Mouse (Mus musculus) embryonic facial prominence, embryonic 14.5 days (tissue): Measurements from ENCODE around the gene Themis. TPM values are rescaled to one million over a fixed set of nuclear protein-coding genes. Genes with fewer than 3 reads are reported as not detected.

ENCODE experiments used
- ATAC-seq: fragments of 200-750 bp; cut with Nextera tagmentation; 2 replicates; pipeline ENCODE4 v1.8.0; 2017; ENCODE audit warnings: low read depth, moderate number of reproducible peaks, moderate TSS enrichment
- DNase-seq: peaks from one replicate; pipeline ENCODE4 v3.0.0-alpha.2; 2015; ENCODE audit warnings: low spot score
- H3K27ac ChIP-seq: fragments of 300-500 bp; sonication (generic); replicated peaks from 2 replicates; pipeline ENCODE4 v1.5.1; 2014; ENCODE audit warnings: low read depth, mild to moderate bottlenecking, low read length, moderate library complexity
- H3K27me3 ChIP-seq: fragments of 300-500 bp; sonication (generic); replicated peaks from 2 replicates; pipeline ENCODE4 v1.6.1; 2014; ENCODE audit warnings: low read length; ENCODE audit not compliant: control insufficient read depth, insufficient read depth
- H3K36me3 ChIP-seq: fragments of 300-500 bp; sonication (generic); 2 replicates; pipeline ENCODE4 v1.6.1; 2014; ENCODE audit warnings: low read length, mixed read lengths; ENCODE audit not compliant: control insufficient read depth, insufficient read depth
- H3K4me1 ChIP-seq: fragments of 300-500 bp; sonication (generic); 2 replicates; pipeline ENCODE4 v1.6.1; 2014; ENCODE audit warnings: antibody characterized with exemption, low read length; ENCODE audit not compliant: control insufficient read depth, insufficient read depth
- H3K4me2 ChIP-seq: fragments of 300-500 bp; sonication (generic); 2 replicates; pipeline ENCODE4 v1.6.1; 2014; ENCODE audit warnings: low read depth, mild to moderate bottlenecking, low read length, moderate library complexity, mixed read lengths
- H3K4me3 ChIP-seq: fragments of 300-500 bp; sonication (generic); 2 replicates; pipeline ENCODE4 v1.5.1; 2014; ENCODE audit warnings: low read depth, mild to moderate bottlenecking, low read length
- H3K9ac ChIP-seq: fragments of 300-500 bp; sonication (generic); 2 replicates; pipeline ENCODE4 v1.6.1; 2014; ENCODE audit warnings: low read depth, mild to moderate bottlenecking, low read length, moderate library complexity, mixed read lengths
- H3K9me3 ChIP-seq: fragments of 300-500 bp; sonication (generic); 2 replicates; pipeline ENCODE4 v1.6.1; 2016; ENCODE audit warnings: low read length; ENCODE audit not compliant: control insufficient read depth
- WGBS: fragments of 180-500 bp; shearing (Covaris S2); extraction: QIAGEN DNeasy Blood & Tissue Kit; methylation state at CpG from one replicate; pipeline ENCODE4 v1.1.7; 2014; 5-methylcytosine and 5-hydroxymethylcytosine counted together
- polyA plus RNA-seq: library from polyadenylated mRNA; unstranded; fragments of >200 nt; fragmentation: Nextera tagmentation; extraction: Ambion mirVana; gene quantifications from 2 replicates; pipeline ENCODE4 v1.2.1, GENCODE M21; 2014

Themis gene
- polyA plus RNA-seq, 1 experiment from 2014 or later, result not detected

- Histone ChIP-seq H3K9me3 (no peaks in the 10 kb centered on the region), H3K27ac (no peak overlapping the region), H3K27me3 (no peaks in the 10 kb centered on the region), H3K4me3 (no peak overlapping the region), H3K4me2 (no peak overlapping the region), H3K9ac (no peak overlapping the region), H3K36me3 (no peaks in the 10 kb centered on the region), H3K4me1 (no peaks in the 10 kb centered on the region)
- DNase-seq, result no peak
- ATAC-seq, result no peak
- WGBS, result 64% methylated on average over 4 of the region's 4 CpGs
Observed at GRCm38 (mm10) chr10:28816160-28816559, 148.0 kb downstream of the Themis start.

GRCm38 (mm10) chr10:28822320-28822719 is 154.2 kb downstream of the Themis start:
- H3K4me2 ChIP-seq, result no peak overlapping the region
- DNase-seq (no peak), ATAC-seq (no peak)
- no peaks in the 10 kb centered on the region for H3K9me3 ChIP-seq
- no peaks in the 10 kb centered on the region for H3K27me3 ChIP-seq
- no peak overlapping the region for H3K9ac ChIP-seq
- no peaks in the 10 kb centered on the region for H3K4me1 ChIP-seq
- no peak overlapping the region for H3K27ac ChIP-seq
- H3K36me3 ChIP-seq, result no peaks in the 10 kb centered on the region
- 70% methylated on average over 3 of the region's 3 CpGs for WGBS
- H3K4me3 ChIP-seq, result no peak overlapping the region

GRCm38 (mm10) chr10:28842605-28843004 is 174.4 kb downstream of the Themis start:
- H3K27me3 ChIP-seq, result no peaks in the 10 kb centered on the region
- DNase-seq, result peak; percentile 40
- H3K9me3 ChIP-seq, result no peaks in the 10 kb centered on the region
- no peak overlapping the region for H3K9ac ChIP-seq
- no peak overlapping the region for H3K27ac ChIP-seq
- H3K4me2 ChIP-seq, result no peak overlapping the region
- H3K4me3 ChIP-seq, result no peak overlapping the region
- 57% methylated on average over 2 of the region's 2 CpGs for WGBS
- 0 out of 2 replicates have a peak, but pooled peaks have one; percentile 30 for ATAC-seq
- no peaks in the 10 kb centered on the region; the same call in 1 of the 2 replicates for H3K4me1 ChIP-seq
- H3K36me3 ChIP-seq, result no peaks in the 10 kb centered on the region

- Histone ChIP-seq H3K27ac (no peak overlapping the region), H3K9me3 (no peaks in the 10 kb centered on the region), H3K4me3 (no peak overlapping the region), H3K9ac (no peak overlapping the region), H3K27me3 (no peaks in the 10 kb centered on the region), H3K4me1 (no peaks in the 10 kb centered on the region; the same call in 1 of the 2 replicates), H3K4me2 (no peak overlapping the region), H3K36me3 (no peaks in the 10 kb centered on the region)
- 0 out of 2 replicates have a peak, but pooled peaks have one; percentile 50 for ATAC-seq
- DNase-seq, result peak; percentile 75
- WGBS, result 31% methylated on average over 7 of the region's 7 CpGs
Observed at GRCm38 (mm10) chr10:28843755-28844717, 175.9 kb downstream of the Themis start.

GRCm38 (mm10) chr10:28856154-28856553 is 188.0 kb downstream of the Themis start:
- no peaks in the 10 kb centered on the region for H3K9me3 ChIP-seq
- H3K27me3 ChIP-seq, result no peaks in the 10 kb centered on the region
- no peaks in the 10 kb centered on the region for H3K4me1 ChIP-seq
- DNase-seq (no peak), ATAC-seq (no peak)
- no peak overlapping the region for H3K9ac ChIP-seq
- H3K36me3 ChIP-seq, result no peaks in the 10 kb centered on the region
- H3K4me3 ChIP-seq, result no peak overlapping the region
- no peak overlapping the region for H3K27ac ChIP-seq
- 89% methylated on average over 2 of the region's 2 CpGs for WGBS
- H3K4me2 ChIP-seq, result no peak overlapping the region

DNA sequence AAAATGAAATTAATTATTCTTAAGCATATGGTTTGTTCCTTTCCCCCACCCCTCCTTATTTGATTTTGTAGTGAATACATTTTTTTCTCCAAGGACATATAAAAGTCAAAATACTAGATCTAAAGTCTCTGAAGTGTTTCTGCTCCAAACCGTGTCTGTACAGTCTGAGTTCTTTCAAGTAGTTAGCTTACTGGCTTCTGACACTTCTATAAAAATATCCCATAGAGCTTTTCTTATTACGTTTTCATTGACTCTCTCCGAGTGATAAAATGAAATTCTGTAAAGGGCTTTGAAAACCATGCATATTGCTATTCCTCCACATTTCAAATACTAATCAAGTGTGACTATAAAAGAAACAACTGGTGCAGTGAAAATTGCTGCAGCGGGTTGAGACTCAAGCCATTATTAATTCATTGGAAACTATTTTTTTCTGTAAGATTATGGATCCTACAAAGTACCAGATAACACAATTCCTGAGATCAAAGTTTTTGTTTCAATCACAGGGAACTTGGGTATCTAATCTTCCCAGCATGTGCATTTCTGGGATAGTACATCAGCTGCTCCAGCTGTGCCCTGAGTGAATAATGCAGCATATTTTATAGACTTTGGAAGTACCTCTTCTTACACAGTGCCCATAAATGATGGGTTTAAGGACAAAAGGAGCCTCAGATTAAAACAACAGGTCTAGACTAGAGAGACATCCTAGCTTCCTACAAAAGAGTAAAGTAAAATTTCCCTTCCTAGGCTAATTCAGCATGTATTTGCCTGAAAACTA is 202.6 kb downstream of the Themis start:
- Histone ChIP-seq H3K27ac (no peak overlapping the region), H3K27me3 (no peaks in the 10 kb centered on the region), H3K4me2 (no peak overlapping the region), H3K9me3 (no peaks in the 10 kb centered on the region), H3K4me1 (no peaks in the 10 kb centered on the region), H3K4me3 (no peak overlapping the region), H3K36me3 (no peaks in the 10 kb centered on the region), H3K9ac (no peak overlapping the region)
- 69% methylated on average over 4 of the region's 4 CpGs for WGBS
- no peak for DNase-seq
- ATAC-seq, result no peak

GRCm38 (mm10) chr10:28874605-28875004 is 206.4 kb downstream of the Themis start:
- ATAC-seq (peak; percentile 91; the same call in 1 of the 2 replicates), DNase-seq (peak; percentile 14)

GRCm38 (mm10) chr10:28887643-28888042 is 219.5 kb downstream of the Themis start:
- whole genome bisulfite sequencing, result 52% methylated on average over 1 of the region's 1 CpGs
- H3K36me3 ChIP-seq, result no peaks in the 10 kb centered on the region
- H3K27me3 ChIP-seq, result no peaks in the 10 kb centered on the region
- no peaks in the 10 kb centered on the region for H3K9me3 ChIP-seq
- H3K4me1 ChIP-seq, result no peaks in the 10 kb centered on the region
- DNase-seq (no peak), ATAC-seq (no peak)
- no peak overlapping the region for H3K9ac ChIP-seq
- H3K4me3 ChIP-seq, result no peak overlapping the region
- H3K4me2 ChIP-seq, result no peak overlapping the region
- no peak overlapping the region for H3K27ac ChIP-seq

More at GRCm38 (mm10) chr10:28874605-28875004, 206.4 kb downstream of the Themis start:
- no peak overlapping the region for H3K4me3 ChIP-seq
- WGBS, result 74% methylated on average over 4 of the region's 4 CpGs
- no peaks in the 10 kb centered on the region for H3K4me1 ChIP-seq
- no peak overlapping the region for H3K27ac ChIP-seq
- H3K9ac ChIP-seq, result no peak overlapping the region
- no peak overlapping the region for H3K4me2 ChIP-seq
- H3K36me3 ChIP-seq, result no peaks in the 10 kb centered on the region
- H3K9me3 ChIP-seq, result no peaks in the 10 kb centered on the region
- H3K27me3 ChIP-seq, result no peaks in the 10 kb centered on the region
